Mouse (Mus musculus): ENCODE measurements around the gene Reln.
A peak's percentile ranks its signal among the peaks of the same experiment; 100 is the strongest.

Reln gene

GRCm38 (mm10) chr5:22106811-22107485 lies 237.6 kb downstream of the Reln start:
- DNase-seq, result peak in 1 of 2 experiments; percentile 41

GRCm38 (mm10) chr5:22094984-22095383 lies 249.5 kb downstream of the Reln start:
- peak in 1 of 2 experiments; percentile 30 for DNase-seq

- DNase-seq, result no peak
Measured at GRCm38 (mm10) chr5:22094043-22094442, 250.5 kb downstream of the Reln start.

- DNase-seq, result peak; percentile 46 to 48
Measured at GRCm38 (mm10) chr5:22093157-22093865, 251.2 kb downstream of the Reln start.

GRCm38 (mm10) chr5:22080468-22080986 lies 264.0 kb downstream of the Reln start:
- DNase-seq, result no peak

GRCm38 (mm10) chr5:22074971-22075370 lies 269.5 kb downstream of the Reln start:
- DNase-seq, result no peak

- DNase-seq, result no peak
Measured at GRCm38 (mm10) chr5:22072591-22072990, 271.9 kb downstream of the Reln start.

- no peak for DNase-seq
Measured at GRCm38 (mm10) chr5:22059251-22059650, 285.3 kb downstream of the Reln start.

GRCm38 (mm10) chr5:22041825-22042224 lies 302.7 kb downstream of the Reln start:
- no peak for DNase-seq

- DNase-seq, result no peak
Measured at GRCm38 (mm10) chr5:22039375-22040149, 304.9 kb downstream of the Reln start.

- no peak for DNase-seq
Measured at GRCm38 (mm10) chr5:22035201-22035600, 309.3 kb downstream of the Reln start.

GRCm38 (mm10) chr5:22033039-22033438 lies 311.5 kb downstream of the Reln start:
- DNase-seq, result no peak

GRCm38 (mm10) chr5:22031653-22032052 lies 312.8 kb downstream of the Reln start:
- no peak for DNase-seq

GRCm38 (mm10) chr5:22028379-22028778 lies 316.1 kb downstream of the Reln start:
- no peak for DNase-seq

- no peak for DNase-seq
Measured at GRCm38 (mm10) chr5:22027240-22027875, 317.1 kb downstream of the Reln start.

- DNase-seq, result peak; percentile 77 to 80
Measured at GRCm38 (mm10) chr5:22025746-22026145, 318.8 kb downstream of the Reln start.

- DNase-seq, result no peak
Measured at GRCm38 (mm10) chr5:22024108-22024507, 320.4 kb downstream of the Reln start.

GRCm38 (mm10) chr5:22017896-22018295 lies 326.6 kb downstream of the Reln start:
- peak; percentile 76 to 89 for DNase-seq

- no peak for DNase-seq
Measured at GRCm38 (mm10) chr5:22014459-22014858, 330.0 kb downstream of the Reln start.

- no peak for DNase-seq
Measured at GRCm38 (mm10) chr5:22009142-22009541, 335.4 kb downstream of the Reln start.

GRCm38 (mm10) chr5:22007304-22008059 lies 337.0 kb downstream of the Reln start:
- DNase-seq, result no peak

GRCm38 (mm10) chr5:22003858-22004257 lies 340.6 kb downstream of the Reln start:
- no peak for DNase-seq
